Mouse (Mus musculus): ENCODE measurements at regions not wholly inside any gene's neighbourhood (a gene's known extent, or its start where the extent isn't known, plus 50 kb on each side); places are given as distances from the start of the nearest gene placed in this dataset.

GRCm38 (mm10) chr17:66234432-66234831, 111.1 kb downstream of the Ddx11 start:
- TF ChIP-seq CTCF (IDR thresholded peaks at IDR 0.05) (no peak), EP300 (IDR thresholded peaks at IDR 0.05) (no peak)

Data from lung, postnatal 0 days (tissue).